Mouse (Mus musculus) spleen, adult 2 months (tissue): Measurements from ENCODE around the gene Cd2ap.

Experiments
- CTCF ChIP-seq: fragments of 200-500 bp; IDR thresholded peaks from 2 replicates; pipeline ENCODE4 v1.5.1; 2011; ENCODE audit warnings: mild to moderate bottlenecking, inconsistent platforms; ENCODE audit not compliant: insufficient read depth, insufficient read length, insufficient replicate concordance; ENCODE audit errors: extremely low read depth
- POLR2A ChIP-seq: fragments of 200-500 bp; IDR thresholded peaks from 2 replicates; pipeline ENCODE4 v1.6.1; 2011; ENCODE audit warnings: low read depth, low read length, inconsistent platforms

GRCm38 (mm10) chr17:42883315-42883714 is 6.8 kb upstream of the Cd2ap start:
- TF ChIP-seq CTCF = no peak
- TF ChIP-seq POLR2A = no peak
